ENCODE assay signal across 9 mouse cellular contexts in the genomic region with DNA sequence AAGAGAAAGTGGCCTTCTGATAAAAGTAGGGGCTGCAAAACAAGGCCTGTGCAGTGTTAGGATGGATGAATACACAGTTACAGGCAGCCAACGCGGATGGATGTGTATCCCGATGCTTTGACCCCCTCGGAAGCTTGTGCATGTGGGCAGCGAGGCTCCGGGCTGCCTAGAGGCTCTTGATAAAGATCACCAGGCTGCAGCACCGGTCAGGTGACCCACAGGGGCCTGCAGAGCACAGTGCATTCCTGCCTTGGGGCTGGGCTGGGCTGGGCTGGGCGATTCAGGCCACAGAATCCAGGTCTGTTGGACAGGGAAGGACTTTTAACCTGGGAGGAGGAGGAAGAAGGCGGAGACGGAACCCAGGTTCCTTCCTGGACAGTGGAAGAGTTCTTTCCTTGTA.
DNase-seq lines count a peak whose midpoint lies in the region; ATAC-seq and TF ChIP-seq lines count a peak whose summit lies in the region.
"Had no signal": no experiment of that assay in that cellular context is flagged by ENCODE, and none has a peak within 500 bp of the region (broad histone marks: within the 10 kb centered on the region; RNA-seq: fewer than 3 reads in every experiment).

No protein-coding gene starts in this region.

- TF ChIP-seq EP300 in lung, postnatal 0 days (IDR thresholded peaks at IDR 0.05): no peak

- DNase-seq in kidney, adult 11 months: no peak
- DNase-seq in ZHBTc4 (ENCODE audit: low read depth, low spot score): peak; percentile 84
- DNase-seq in lung, postnatal 0 days (ENCODE audit: low spot score): peak; percentile 57
- no peak for DNase-seq in left cerebral cortex, adult 18-20 months (ENCODE audit: low spot score in 2 of 2)
- DNase-seq in cerebellum, adult 18-20 months: no peak
- DNase-seq in gastrocnemius, postnatal 36 days: no peak
- DNase-seq: adrenal gland, adult 2 months had no signal

- H3K4me3 ChIP-seq in kidney, embryonic 15.5 days (replicated peaks): no peak overlapping the region; the same call in 1 of the 2 replicates
- H3K4me3 ChIP-seq in intestine, embryonic 15.5 days (replicated peaks): no peak overlapping the region
- H3K4me3 ChIP-seq in lung, postnatal 0 days (ENCODE audit: low read depth, low read length): no peak overlapping the region

- peaks cover 25% of the 10 kb centered on the region for H3K4me1 ChIP-seq in kidney, embryonic 15.5 days
- H3K4me1 ChIP-seq in intestine, embryonic 15.5 days (replicated peaks): 0 out of 2 replicates have a peak, but pooled peaks cover 10% of the 10 kb centered on the region
- peaks cover 5% of the 10 kb centered on the region; the same call in 1 of the 2 replicates for H3K4me1 ChIP-seq in lung, postnatal 0 days (ENCODE audit: insufficient read depth, low read depth, low read length)

- intact Hi-C loops in gastrocnemius, postnatal 36 days (cut with DNase I): no loop called here

- peak overlapping the region; percentile 36 for H3K4me2 ChIP-seq in kidney, embryonic 15.5 days
- H3K4me2 ChIP-seq in intestine, embryonic 15.5 days (replicated peaks): peak overlapping the region; percentile 12
- peak overlapping the region; percentile 22; the same call in 1 of the 2 replicates for H3K4me2 ChIP-seq in lung, postnatal 0 days (replicated peaks; ENCODE audit: low read depth, low read length)

- peak; percentile 90 for ATAC-seq in kidney, embryonic 15.5 days (replicated peaks; ENCODE audit: low FRiP score)
- peak; percentile 92 for ATAC-seq in intestine, embryonic 15.5 days
- ATAC-seq in lung, postnatal 0 days: peak; percentile 92

- no peaks in the 10 kb centered on the region for H3K9me3 ChIP-seq in kidney, embryonic 15.5 days (replicated peaks)
- no peaks in the 10 kb centered on the region for H3K9me3 ChIP-seq in intestine, embryonic 15.5 days
- no peaks in the 10 kb centered on the region for H3K9me3 ChIP-seq in lung, postnatal 0 days (ENCODE audit: low read length)

- H3K27ac ChIP-seq in kidney, embryonic 15.5 days: peak overlapping the region; percentile 90
- peak overlapping the region; percentile 57 for H3K27ac ChIP-seq in intestine, embryonic 15.5 days
- H3K27ac ChIP-seq in lung, postnatal 0 days (ENCODE audit: low read length): peak overlapping the region; percentile 35; the same call in 1 of the 2 replicates

- no peak overlapping the region for H3K9ac ChIP-seq in kidney, embryonic 15.5 days
- no peak overlapping the region for H3K9ac ChIP-seq in intestine, embryonic 15.5 days
- H3K9ac ChIP-seq in lung, postnatal 0 days (replicated peaks; ENCODE audit: low read depth): no peak overlapping the region

- no peaks in the 10 kb centered on the region for H3K27me3 ChIP-seq in kidney, embryonic 15.5 days
- no peaks in the 10 kb centered on the region for H3K27me3 ChIP-seq in intestine, embryonic 15.5 days (replicated peaks)
- H3K27me3 ChIP-seq in lung, postnatal 0 days (replicated peaks; ENCODE audit: insufficient read depth, low read length): no peaks in the 10 kb centered on the region

- TF ChIP-seq CTCF in lung, postnatal 0 days (IDR thresholded peaks at IDR 0.05): no peak

- peaks cover 14% of the 10 kb centered on the region; the same call in 1 of the 2 replicates for H3K36me3 ChIP-seq in kidney, embryonic 15.5 days
- H3K36me3 ChIP-seq in intestine, embryonic 15.5 days: no peaks in the 10 kb centered on the region
- H3K36me3 ChIP-seq in lung, postnatal 0 days (ENCODE audit: insufficient read depth, low read length): no peaks in the 10 kb centered on the region; the same call in 1 of the 2 replicates

- 28% methylated on average over 10 of the region's 10 CpGs for WGBS in kidney, embryonic 15.5 days
- 27% methylated on average over 10 of the region's 10 CpGs for WGBS in intestine, embryonic 15.5 days
- 33% methylated on average over 10 of the region's 10 CpGs for WGBS in lung, postnatal 0 days

Comparison
In these comparisons a context has a peak if more than half of its experiments do, and no peak if none do; other contexts are left out.
1. H3K27ac ChIP-seq: peak in every context shown above with its lines; median percentile 90 in kidney, embryonic 15.5 days; 57 in intestine, embryonic 15.5 days; 35 in lung, postnatal 0 days.
2. DNase-seq: peak in ZHBTc4 (single experiment) and lung, postnatal 0 days (single experiment); none in kidney, adult 11 months (single experiment), left cerebral cortex, adult 18-20 months (0 of 2), cerebellum, adult 18-20 months (0 of 2) and gastrocnemius, postnatal 36 days (0 of 2).
3. Peak in every context shown above with its lines, with median percentiles within 50 percentile points of each other: ATAC-seq and H3K4me2 ChIP-seq.